Mouse (Mus musculus) monocyte, adult 5-6 weeks (primary cell): ENCODE measurements around the gene 9330159F19Rik. TPM values are rescaled to one million over a fixed set of nuclear protein-coding genes. Genes with fewer than 3 reads are reported as not detected.

ENCODE experiments used
- ATAC-seq: fragments of 153-309, 156-312 bp; replicated peaks from 2 replicates; pipeline ENCODE4 v1.8.0; 2017; ENCODE audit warnings: mild to moderate bottlenecking; ENCODE audit not compliant: low TSS enrichment, insufficient number of reproducible peaks, severe bottlenecking, poor library complexity, low FRiP score
- total RNA-seq: library from RNA; stranded (forward); fragments of 200-1000, 200-491, 200-594 nt; gene quantifications from 3 replicates; pipeline ENCODE4 v1.2.3, GENCODE M21; 2017

9330159F19Rik gene
- total RNA-seq: not detected in 3 replicates

DNA sequence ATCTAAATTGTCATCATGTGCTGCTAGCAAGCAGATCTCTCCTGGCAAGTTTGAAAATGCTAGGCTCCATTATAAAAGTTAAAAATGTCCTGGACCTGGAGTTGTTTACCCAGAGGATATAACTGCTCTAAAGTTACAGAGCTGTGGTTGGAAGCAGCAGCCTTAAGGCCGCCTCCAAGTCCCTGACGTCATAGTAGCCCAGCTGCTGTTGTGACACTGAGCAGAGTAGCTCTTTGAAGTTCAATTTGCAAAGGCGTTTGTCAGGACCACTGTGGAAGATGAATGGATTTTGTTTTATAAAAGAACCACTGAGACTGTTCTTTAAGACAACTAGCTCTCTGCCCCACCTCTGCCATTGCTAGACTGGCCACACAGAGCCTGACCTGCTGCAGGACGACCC is at the start of gene 9330159F19Rik:
TSS of gene 9330159F19Rik (plus strand) at position 154 of the 400 bp plus-strand sequence.
- ATAC-seq: no peak

DNA sequence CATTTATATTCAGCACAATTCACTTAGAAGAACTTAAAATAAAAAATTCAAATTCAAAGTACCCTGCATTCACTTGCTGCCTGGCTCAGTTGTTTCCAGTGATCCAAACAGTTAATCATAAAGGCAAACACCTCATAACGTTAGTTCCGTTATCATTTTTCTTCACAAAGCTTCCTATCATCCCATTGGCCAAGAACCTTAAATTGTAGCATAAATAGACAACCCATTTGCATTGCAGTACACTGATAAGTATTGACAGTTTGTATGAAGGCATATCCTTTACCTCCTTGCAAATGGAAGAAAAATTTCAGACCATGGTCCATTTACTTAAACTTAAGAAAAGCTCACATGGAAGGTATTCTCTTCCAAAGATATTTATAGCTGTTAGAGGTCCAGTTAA is 49.7 kb upstream of the 9330159F19Rik start:
- ATAC-seq: no peak

DNA sequence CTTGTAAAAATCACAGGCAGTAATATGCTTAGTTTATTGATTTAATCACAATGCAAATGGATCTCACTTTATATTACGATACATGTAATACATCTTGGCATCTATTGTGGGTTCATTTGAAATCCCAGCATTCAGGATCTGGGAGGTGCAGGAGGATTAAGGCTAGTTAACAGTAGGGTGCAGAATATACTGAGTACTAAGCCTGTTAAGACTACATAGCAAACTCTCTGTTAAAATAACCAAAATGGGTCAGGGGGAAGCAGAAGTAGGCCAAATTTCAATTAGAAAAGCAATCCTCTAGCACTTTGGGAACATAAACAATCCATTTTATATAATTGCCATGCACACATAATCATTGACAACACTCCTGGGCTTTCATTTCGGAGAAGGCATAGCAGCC is 37.6 kb upstream of the 9330159F19Rik start:
- no peak for ATAC-seq

DNA sequence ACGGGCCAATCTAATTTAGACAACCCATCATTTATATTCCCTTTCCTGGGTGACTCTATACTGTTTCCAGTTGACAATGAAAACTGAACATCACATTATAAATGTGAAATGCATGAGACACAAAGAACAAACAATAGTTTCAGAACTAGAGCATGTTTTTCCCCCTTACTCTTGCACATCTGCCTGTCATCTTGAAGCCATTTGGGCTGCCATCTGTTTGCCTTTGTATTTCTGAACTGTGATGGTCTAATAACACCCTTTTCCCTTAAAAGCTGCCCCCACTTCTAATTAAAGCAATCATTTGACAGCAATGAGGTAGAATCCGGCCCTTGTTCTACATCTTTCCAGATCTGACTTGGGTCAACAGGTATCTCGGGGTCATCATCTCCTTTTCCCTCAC is 35.8 kb upstream of the 9330159F19Rik start:
- no peak for ATAC-seq

DNA sequence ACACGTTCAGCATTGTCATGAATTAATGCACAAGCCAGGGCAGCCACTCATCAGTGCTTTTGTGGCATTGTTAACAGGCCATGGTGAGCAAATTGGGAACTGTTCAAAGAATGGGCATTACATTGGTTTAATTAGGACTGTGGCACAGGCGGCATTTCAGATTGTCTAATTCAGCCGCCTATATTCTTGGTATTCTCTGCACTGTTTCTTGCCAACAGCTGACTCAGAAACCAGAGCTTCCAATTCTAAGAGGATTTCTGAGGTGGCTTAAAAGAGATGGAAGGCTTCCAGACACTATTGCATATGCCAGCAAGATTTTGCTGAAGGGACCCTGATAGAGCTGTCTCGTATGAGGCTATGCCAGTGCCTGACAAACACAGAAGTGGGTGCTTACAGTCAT is 34.5 kb upstream of the 9330159F19Rik start:
- no peak for ATAC-seq

DNA sequence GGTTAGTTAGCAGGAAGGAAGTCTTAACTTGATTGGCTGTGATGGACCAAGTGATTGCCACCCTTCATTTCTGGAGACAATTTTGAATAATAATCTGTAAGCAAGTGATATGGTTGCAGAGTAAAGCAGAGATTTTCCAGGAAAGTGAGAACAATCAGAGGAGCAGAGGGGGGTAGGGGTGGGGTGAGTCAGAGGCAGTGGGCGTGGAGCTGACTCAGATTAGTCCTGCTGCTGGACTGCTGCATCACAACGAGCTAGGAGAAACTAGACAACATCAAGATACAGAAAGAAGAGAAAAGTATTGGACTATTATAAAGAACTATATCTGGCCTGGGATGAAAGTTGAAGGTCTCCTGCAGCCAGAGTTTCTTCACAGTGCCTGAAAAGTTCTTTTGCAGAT is 33.4 kb upstream of the 9330159F19Rik start:
- no peak for ATAC-seq

DNA sequence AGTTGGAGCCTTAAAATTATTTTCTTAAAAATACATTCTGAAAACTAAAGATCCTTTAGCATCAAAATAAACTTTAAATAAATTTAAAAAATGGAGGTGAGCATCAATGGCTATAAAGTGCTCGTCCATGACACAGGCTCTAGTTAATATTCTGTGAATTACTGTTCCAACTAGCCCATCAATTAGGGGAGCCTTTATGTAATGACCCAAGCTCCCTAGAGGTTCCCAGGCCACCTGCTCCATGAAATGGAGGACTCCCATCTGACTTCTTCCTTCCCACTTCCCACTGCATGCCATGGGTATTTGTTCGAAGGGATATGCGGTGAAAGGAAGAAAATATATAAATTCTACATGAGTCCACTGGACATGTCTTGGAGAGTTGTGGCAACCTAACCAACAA is 31.2 kb upstream of the 9330159F19Rik start:
- no peak for ATAC-seq

DNA sequence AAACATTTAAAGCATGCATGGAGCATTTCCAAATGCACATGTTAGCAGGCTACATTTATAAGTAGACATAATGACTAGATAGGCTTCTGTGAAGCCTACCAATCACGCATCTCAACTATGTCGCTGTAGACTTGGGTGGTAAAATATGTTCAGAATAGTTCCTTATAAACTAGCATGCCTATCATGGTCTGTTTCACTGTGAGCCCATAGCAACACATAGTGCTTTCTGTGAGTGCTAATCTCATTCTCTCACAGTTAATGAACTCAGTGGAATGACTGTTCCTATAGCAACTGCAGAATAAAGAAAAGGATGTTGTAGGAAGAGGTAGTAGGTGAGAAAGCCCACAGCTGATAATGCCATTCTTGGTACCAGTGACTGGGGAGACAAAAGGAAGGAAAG is 30.4 kb upstream of the 9330159F19Rik start:
- ATAC-seq: no peak

DNA sequence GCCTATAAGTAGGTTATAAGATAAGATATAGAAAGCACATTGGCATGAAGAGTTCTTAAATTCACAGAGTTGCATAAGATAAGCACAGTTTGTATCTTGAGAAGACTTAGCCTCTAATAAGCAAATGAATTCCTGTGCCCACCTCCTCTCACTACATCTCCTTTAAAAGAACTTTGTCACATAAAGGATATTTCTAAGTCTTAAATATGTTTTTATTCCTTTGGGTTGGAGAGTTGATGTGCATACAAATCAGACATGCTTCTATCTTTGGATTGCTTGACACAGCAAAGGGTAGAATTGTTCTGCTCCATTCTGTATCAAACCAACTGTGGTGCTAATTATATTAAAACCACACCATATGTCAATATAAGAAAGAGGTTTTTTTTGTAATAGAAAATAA is 17.6 kb upstream of the 9330159F19Rik start:
- no peak for ATAC-seq

DNA sequence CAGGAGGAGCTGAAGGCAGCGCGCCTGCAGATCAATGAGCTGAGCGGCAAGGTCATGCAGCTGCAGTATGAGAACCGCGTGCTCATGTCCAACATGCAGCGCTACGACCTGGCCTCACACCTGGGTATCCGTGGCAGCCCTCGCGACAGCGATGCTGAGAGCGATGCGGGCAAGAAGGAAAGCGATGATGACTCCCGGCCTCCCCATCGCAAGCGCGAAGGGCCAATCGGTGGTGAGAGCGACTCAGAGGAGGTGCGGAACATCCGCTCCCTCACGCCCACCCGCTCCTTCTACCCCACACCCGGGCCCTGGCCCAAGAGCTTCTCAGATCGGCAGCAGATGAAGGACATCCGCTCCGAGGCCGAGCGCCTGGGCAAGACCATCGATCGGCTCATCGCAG is 14.6 kb upstream of the 9330159F19Rik start:
- no peak for ATAC-seq

DNA sequence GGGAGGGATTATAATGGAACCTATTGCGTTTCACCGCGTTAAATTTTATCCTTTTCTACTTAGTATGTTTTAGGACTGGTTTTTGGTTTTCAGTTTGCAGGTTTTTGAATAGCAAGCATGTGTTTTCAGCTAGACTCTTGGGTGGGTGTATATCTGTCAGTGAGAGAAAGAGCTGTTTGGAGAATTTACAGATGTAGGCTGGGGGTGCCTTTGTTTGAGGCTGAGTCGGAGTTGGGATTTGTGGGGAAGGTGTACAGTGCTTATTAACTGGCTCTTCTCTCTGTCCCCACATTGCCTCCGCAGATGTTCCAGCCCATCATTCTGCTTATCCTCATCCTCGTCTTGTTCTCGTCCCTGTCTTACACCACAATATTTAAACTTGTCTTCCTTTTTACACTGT is 12.8 kb upstream of the 9330159F19Rik start, which contains the start of gene Gm49353:
TSS of gene Gm49353 (plus strand) at position 313 of the 400 bp plus-strand sequence.
- no peak for ATAC-seq

DNA sequence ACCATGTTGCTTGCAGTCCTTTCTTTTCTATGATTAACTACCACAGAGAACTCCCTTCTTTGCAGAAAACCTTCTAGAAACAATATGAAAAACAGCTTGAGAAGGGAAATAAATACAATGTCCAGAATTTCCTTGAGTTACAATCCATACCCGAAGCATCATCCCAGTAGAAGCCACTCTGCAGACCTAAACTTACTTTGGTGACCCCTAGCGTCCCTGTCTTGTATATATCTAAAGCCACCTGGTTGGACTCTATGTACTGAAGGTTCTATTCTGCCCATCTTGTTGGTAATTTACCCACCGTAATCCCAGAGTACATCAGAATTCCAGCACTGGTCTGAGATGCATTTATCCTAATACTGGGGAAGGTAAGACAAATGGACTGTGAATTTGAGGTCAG is 11.6 kb upstream of the 9330159F19Rik start:
- no peak for ATAC-seq

DNA sequence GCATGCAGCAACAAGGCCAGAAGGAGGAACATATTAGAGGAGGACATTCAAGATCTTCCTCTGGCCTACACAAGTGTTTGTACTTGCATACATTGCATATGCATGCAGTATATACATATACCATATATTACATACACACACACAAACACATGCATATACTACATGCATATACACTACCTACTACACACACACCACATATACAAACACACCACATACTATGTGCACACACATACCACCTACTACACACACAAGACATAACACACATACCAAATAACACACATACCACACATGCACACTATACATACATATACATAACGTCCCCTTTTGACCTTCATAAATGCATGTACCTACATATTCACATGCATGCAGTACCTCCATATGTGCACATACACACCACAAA is 10.8 kb upstream of the 9330159F19Rik start:
- no peak for ATAC-seq

DNA sequence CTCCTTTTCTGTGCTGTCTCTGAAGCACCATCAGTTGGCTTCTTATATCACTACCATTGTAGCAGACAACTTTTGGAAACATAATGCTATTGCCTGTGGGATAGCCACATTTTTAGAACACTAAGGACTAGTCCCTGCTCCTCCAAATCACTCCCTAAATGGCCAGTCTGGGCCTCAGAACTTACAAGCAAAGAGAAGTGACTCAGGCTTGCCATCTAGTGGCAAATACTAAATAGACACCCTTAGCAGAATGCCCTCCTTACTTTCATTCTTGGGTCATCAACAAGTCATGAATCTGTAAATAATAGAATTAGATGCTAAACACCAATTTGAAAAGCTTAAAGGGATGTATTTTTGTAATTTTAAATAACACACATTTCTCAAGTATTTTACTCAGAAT is 4.7 kb upstream of the 9330159F19Rik start:
- no peak for ATAC-seq

DNA sequence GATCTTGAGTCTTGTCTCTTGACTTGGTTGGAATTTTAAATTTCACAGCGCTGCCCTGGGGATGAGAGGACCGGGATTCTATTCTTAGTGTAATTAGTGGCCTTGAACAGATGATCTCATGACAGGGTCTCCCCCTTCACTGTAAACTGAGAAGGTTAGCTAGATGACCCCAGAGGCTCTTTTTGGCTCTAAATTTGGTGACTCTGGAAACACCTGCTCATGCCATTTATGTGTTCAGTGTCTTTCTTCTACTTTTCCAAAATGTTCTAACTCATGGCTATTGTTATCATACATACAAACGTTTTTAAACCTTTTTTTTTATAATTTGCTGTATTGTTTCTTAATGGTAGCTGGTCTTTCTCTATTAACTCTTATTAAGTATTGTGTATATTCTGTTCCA is 2.7 kb upstream of the 9330159F19Rik start:
- no peak for ATAC-seq

DNA sequence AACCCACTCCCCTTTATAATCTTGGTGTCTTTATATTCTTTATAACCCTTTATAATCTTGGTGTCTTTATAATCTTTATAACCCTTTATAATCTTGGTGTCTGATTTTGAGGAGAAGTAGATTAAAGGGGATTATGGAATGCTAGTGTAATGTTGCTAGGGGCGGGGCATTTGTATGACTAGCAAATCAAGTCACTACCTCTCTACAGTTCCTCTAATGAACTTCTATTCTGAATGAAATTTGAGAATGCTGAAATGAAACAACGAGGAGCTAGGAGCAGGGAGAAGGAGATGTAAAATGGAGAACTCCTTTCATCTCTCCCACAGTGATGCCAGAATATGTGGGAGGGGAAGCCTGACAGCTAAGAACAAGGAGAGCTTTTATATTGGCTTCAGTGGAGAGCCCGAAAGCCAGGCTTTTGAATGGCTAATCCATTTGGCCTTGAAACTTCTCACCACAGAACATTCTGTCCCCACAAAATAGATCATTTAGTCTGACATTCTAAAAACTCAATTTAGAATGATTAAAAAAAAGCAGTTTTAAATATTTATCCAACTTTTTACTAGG is 2.2 kb downstream of the 9330159F19Rik start:
- ATAC-seq: no peak

DNA sequence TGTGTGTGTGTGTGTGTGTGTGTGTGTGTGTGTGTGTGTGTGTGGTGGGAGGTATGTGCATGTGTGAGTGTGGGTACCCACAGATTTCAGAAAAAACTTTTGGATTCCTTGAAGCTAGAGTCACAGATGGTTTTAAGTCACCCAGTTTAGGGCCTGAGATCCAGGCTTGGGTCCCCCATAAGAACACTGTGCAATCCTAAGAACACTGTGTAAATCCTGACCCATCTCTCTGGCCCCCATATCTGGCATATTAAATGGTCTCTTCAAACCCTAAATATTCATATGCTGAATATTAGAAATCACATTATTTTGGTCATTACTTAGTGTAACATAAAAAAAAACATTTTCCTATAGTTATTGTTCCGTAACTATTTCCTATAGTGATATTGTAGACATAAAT is 5.6 kb downstream of the 9330159F19Rik start:
- ATAC-seq: no peak

DNA sequence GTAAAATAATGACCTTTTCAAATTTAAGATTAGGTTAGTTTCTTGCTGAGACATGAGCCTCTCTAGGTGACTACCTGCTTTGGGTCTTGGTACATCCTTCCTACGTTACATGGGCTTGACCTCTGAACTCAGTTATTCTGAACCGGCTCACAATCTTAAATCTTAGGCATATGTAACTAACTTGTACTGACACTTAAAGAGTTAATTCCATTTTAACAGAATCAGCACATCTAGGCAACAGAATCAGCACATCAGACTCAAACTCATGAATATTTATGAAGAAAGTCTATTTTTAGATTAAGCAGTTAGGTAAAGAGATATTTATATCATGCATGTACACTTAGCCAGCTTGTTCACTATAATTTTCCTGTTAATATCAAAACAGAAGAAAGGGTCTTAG is 6.0 kb downstream of the 9330159F19Rik start:
- no peak for ATAC-seq

DNA sequence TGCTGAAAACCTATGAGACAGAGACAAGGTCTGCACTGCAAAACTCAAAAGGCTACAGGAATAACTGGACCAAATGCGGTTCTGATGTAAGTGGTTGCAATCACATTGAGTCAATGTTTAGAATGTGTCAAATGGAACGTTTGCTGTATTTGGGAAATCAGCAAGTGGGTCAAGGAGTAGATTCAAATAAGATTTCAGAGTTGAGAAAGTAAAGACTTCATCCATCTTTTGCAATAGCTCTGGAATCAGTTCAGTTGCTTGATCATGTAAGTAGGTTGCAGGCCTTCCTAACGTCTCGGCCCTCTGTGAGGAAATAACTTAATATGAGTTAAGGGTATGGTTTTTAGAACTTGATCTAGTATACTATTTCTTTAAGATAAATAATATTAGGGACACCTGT is 13.9 kb downstream of the 9330159F19Rik start:
- no peak for ATAC-seq

DNA sequence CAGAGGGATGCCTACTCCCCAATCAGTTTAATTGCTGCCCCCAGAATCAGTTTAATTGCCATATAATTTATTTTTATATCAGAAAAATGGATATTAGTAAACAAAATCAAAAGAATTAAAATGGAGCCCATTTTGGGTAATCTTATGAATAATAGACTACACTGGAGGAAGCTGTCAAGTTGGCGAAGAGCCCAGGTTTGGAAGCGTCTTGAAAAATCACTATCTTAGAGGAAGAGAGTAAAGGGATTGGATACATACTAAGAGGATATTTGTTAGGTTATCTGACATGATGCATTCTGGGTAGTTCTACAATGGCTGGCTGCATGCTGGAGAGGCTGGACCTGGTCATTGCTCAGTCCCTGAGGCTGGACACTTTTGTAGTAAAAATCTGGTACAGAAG is 19.8 kb downstream of the 9330159F19Rik start:
- ATAC-seq: no peak
